Comparison of ENCODE assay signal across 9 mouse cellular contexts in genomic region chr19:14080538-14080937, GRCm38 (mm10).
DNase-seq lines count a peak whose midpoint lies in the region; ATAC-seq and TF ChIP-seq lines count a peak whose summit lies in the region.
"Had no signal": no experiment of that assay in that cellular context is flagged by ENCODE, and none has a peak within 500 bp of the region (broad histone marks: within the 10 kb centered on the region; RNA-seq: fewer than 3 reads in every experiment).

No protein-coding gene starts in this region.

- 12% methylated on average over 2 of the region's 2 CpGs for WGBS in intestine, postnatal 0 days
- WGBS in intestine, embryonic 16.5 days = 5% methylated on average over 2 of the region's 2 CpGs
- 14% methylated on average over 2 of the region's 2 CpGs for WGBS in embryonic facial prominence, embryonic 10.5 days

- no peaks in the 10 kb centered on the region for H3K27me3 ChIP-seq in intestine, postnatal 0 days (replicated peaks; ENCODE audit: control insufficient read depth, insufficient read depth, low read length)
- H3K27me3 ChIP-seq in intestine, embryonic 16.5 days (replicated peaks; ENCODE audit: control insufficient read depth, insufficient read depth, low read length) = no peaks in the 10 kb centered on the region
- H3K27me3 ChIP-seq in embryonic facial prominence, embryonic 10.5 days (replicated peaks; ENCODE audit: low read depth, poor library complexity, severe bottlenecking) = no peaks in the 10 kb centered on the region
- H3K27me3 ChIP-seq: liver, embryonic 15.5 days had no signal

- no peak overlapping the region for H3K4me3 ChIP-seq in intestine, postnatal 0 days (ENCODE audit: low read depth, low read length)
- H3K4me3 ChIP-seq in intestine, embryonic 16.5 days (ENCODE audit: low read length) = no peak overlapping the region
- no peak overlapping the region for H3K4me3 ChIP-seq in ES-E14 (ENCODE audit: insufficient read depth in 1 of 2, low read depth in 1 of 2, low read length in 2 of 2, poor library complexity in 1 of 2, severe bottlenecking in 1 of 2)
- H3K4me3 ChIP-seq in embryonic facial prominence, embryonic 10.5 days = no peak overlapping the region
- H3K4me3 ChIP-seq: liver, embryonic 15.5 days had no signal

- H3K9me3 ChIP-seq in intestine, postnatal 0 days (ENCODE audit: control insufficient read depth) = no peaks in the 10 kb centered on the region
- no peaks in the 10 kb centered on the region for H3K9me3 ChIP-seq in intestine, embryonic 16.5 days (ENCODE audit: control insufficient read depth, low read length)
- H3K9me3 ChIP-seq in ES-E14 (ENCODE audit: control insufficient read depth, insufficient read depth, low read depth, low read length) = no peaks in the 10 kb centered on the region
- peaks cover 9% of the 10 kb centered on the region; the same call in 1 of the 2 replicates for H3K9me3 ChIP-seq in embryonic facial prominence, embryonic 10.5 days
- H3K9me3 ChIP-seq: liver, embryonic 15.5 days had no signal

- H3K36me3 ChIP-seq in intestine, postnatal 0 days (ENCODE audit: control insufficient read depth, insufficient read depth) = no peaks in the 10 kb centered on the region
- no peaks in the 10 kb centered on the region for H3K36me3 ChIP-seq in intestine, embryonic 16.5 days (ENCODE audit: control insufficient read depth, insufficient read depth, low read length)
- no peaks in the 10 kb centered on the region for H3K36me3 ChIP-seq in ES-E14 (ENCODE audit: control insufficient read depth, insufficient read depth, low read length, poor library complexity, severe bottlenecking)
- H3K36me3 ChIP-seq in embryonic facial prominence, embryonic 10.5 days (replicated peaks) = no peaks in the 10 kb centered on the region
- H3K36me3 ChIP-seq: liver, embryonic 15.5 days had no signal

- in situ Hi-C loops in ES-E14 (cut with MboI; ENCODE audit: low sequenced_read_pairs in 2 of 2, unreplicated experiment in 2 of 2) = no loop called here

- TF ChIP-seq CTCF in intestine, postnatal 0 days (IDR thresholded peaks at IDR 0.05; ENCODE audit: low read depth) = peak; percentile 69

- no peak overlapping the region for H3K9ac ChIP-seq in intestine, postnatal 0 days (ENCODE audit: low read depth, low read length)
- no peak overlapping the region for H3K9ac ChIP-seq in intestine, embryonic 16.5 days (ENCODE audit: low read depth, low read length)
- H3K9ac ChIP-seq in ES-E14 (ENCODE audit: insufficient read depth, low read depth, low read length, poor library complexity, severe bottlenecking) = no peak overlapping the region
- H3K9ac ChIP-seq: liver, embryonic 15.5 days had no signal

- H3K4me1 ChIP-seq in intestine, postnatal 0 days (replicated peaks; ENCODE audit: control insufficient read depth, insufficient read depth, low read length) = no peaks in the 10 kb centered on the region
- H3K4me1 ChIP-seq in intestine, embryonic 16.5 days (ENCODE audit: control insufficient read depth, insufficient read depth, low read length) = no peaks in the 10 kb centered on the region
- no peaks in the 10 kb centered on the region for H3K4me1 ChIP-seq in ES-E14 (ENCODE audit: control insufficient read depth in 2 of 2, insufficient read depth in 2 of 2, low read length in 2 of 2, poor library complexity in 1 of 2)
- no peaks in the 10 kb centered on the region for H3K4me1 ChIP-seq in embryonic facial prominence, embryonic 10.5 days
- H3K4me1 ChIP-seq: liver, embryonic 15.5 days had no signal

- DNase-seq in A20 (ENCODE audit: low read depth, low spot score) (peak; percentile 41), ES-E14 (ENCODE audit: low read depth, low spot score) (peak; percentile 43), MN1 (ENCODE audit: low spot score) (no peak)
- peak; percentile 39 for DNase-seq in embryonic facial prominence, embryonic 10.5 days (ENCODE audit: low spot score)
- no peak for DNase-seq in frontal cortex, postnatal 36 days (ENCODE audit: low spot score in 2 of 2)

- H3K4me2 ChIP-seq in intestine, postnatal 0 days (replicated peaks; ENCODE audit: low read depth) = no peak overlapping the region
- H3K4me2 ChIP-seq in intestine, embryonic 16.5 days (ENCODE audit: low read depth, low read length) = no peak overlapping the region
- H3K4me2 ChIP-seq: liver, embryonic 15.5 days had no signal

- no peak overlapping the region for H3K27ac ChIP-seq in intestine, postnatal 0 days (ENCODE audit: low read depth, low read length)
- no peak overlapping the region for H3K27ac ChIP-seq in intestine, embryonic 16.5 days (ENCODE audit: low read length)
- no peak overlapping the region for H3K27ac ChIP-seq in ES-E14 (ENCODE audit: insufficient read depth, low read depth, low read length, poor library complexity, severe bottlenecking)
- no peak overlapping the region for H3K27ac ChIP-seq in embryonic facial prominence, embryonic 10.5 days (replicated peaks)
- H3K27ac ChIP-seq: liver, embryonic 15.5 days had no signal

- ATAC-seq in intestine, postnatal 0 days = no peak
- no peak for ATAC-seq in intestine, embryonic 16.5 days
- ATAC-seq in megakaryocyte progenitor cell, adult 5-6 weeks (replicated peaks; ENCODE audit: poor library complexity) = peak; percentile 73

TF ChIP-seq in ES-E14, 5 proteins besides CTCF, POLR2A, EP300 and RAD21:
- TF ChIP-seq ZNF384 (IDR thresholded peaks at IDR 0.05; ENCODE audit: low read depth, low read length) (no peak), ZC3H11A (IDR thresholded peaks at IDR 0.05; ENCODE audit: borderline replicate concordance, low read depth, low read length) (peak; percentile 31; the same call in 1 of the 2 replicates)

Comparison
In these comparisons a context has a peak if more than half of its experiments do, and no peak if none do; other contexts are left out.
1. DNase-seq: peak in A20 (single experiment), ES-E14 (single experiment) and embryonic facial prominence, embryonic 10.5 days (single experiment); none in MN1 (single experiment) and frontal cortex, postnatal 36 days (0 of 2).